Mouse (Mus musculus) small intestine, adult 2 months (tissue): ENCODE results near the gene 3110040M04Rik.

ENCODE experiments used
- CTCF ChIP-seq: fragments of 200-500 bp; IDR thresholded peaks from 2 replicates; pipeline ENCODE4 v1.5.1; 2012; ENCODE audit warnings: low read depth, mild to moderate bottlenecking, control low read depth, inconsistent platforms, low read length, moderate library complexity, mixed read lengths; ENCODE audit not compliant: insufficient replicate concordance, insufficient read length; ENCODE audit errors: extremely low read depth
- POLR2A ChIP-seq: fragments of 200-500 bp; IDR thresholded peaks from 2 replicates; pipeline ENCODE4 v1.6.1; 2012; ENCODE audit warnings: low read depth, mild to moderate bottlenecking, control low read depth, inconsistent platforms, low read length, moderate library complexity

- no peak for TF ChIP-seq CTCF
- no peak for TF ChIP-seq POLR2A
These were observed 26.6 kb upstream of the 3110040M04Rik start for GRCm38 (mm10) chr1:151177030-151177936.
